Mouse (Mus musculus): ENCODE data around the gene Mob3b. TPM values are rescaled to one million over a fixed set of nuclear protein-coding genes. Genes with fewer than 3 reads are reported as not detected.
"Not testable (repeated sequence)": the region's sequence is repeated elsewhere in the genome, so short reads cannot be mapped to it uniquely, and the experiment has no call there.

Gene Mob3b
- polyA plus RNA-seq, 1 experiment from 2014 or later = 13.1 TPM

- not testable (repeated sequence) for H3K36me3 ChIP-seq; H3K27me3 ChIP-seq (ENCODE audit: insufficient read depth, poor library complexity, severe bottlenecking); DNase-seq (ENCODE audit: low spot score); H3K4me3 ChIP-seq; H3K9me3 ChIP-seq; H3K27ac ChIP-seq; H3K4me1 ChIP-seq (replicated peaks)
- 80% methylated on average over 3 of the region's 3 CpGs for WGBS
Observed at GRCm38 (mm10) chr4:34901582-34901981, 255.7 kb downstream of the Mob3b start.

GRCm38 (mm10) chr4:34901166-34901565 lies 256.1 kb downstream of the Mob3b start:
- H3K4me3 ChIP-seq = no peak overlapping the region
- peaks cover 4% of the 10 kb centered on the region; the same call in 1 of the 2 replicates for H3K4me1 ChIP-seq (replicated peaks)
- no peaks in the 10 kb centered on the region for H3K27me3 ChIP-seq (ENCODE audit: insufficient read depth, poor library complexity, severe bottlenecking)
- 80% methylated on average over 4 of the region's 4 CpGs for whole genome bisulfite sequencing
- H3K27ac ChIP-seq = no peak overlapping the region
- no peaks in the 10 kb centered on the region for H3K36me3 ChIP-seq
- no peak for DNase-seq (ENCODE audit: low spot score)
- H3K9me3 ChIP-seq = no peaks in the 10 kb centered on the region

GRCm38 (mm10) chr4:34900155-34900554 lies 257.1 kb downstream of the Mob3b start:
- Histone ChIP-seq H3K27ac (no peak overlapping the region), H3K4me1 (replicated peaks) (peaks cover 4% of the 10 kb centered on the region; the same call in 1 of the 2 replicates), H3K27me3 (ENCODE audit: insufficient read depth, poor library complexity, severe bottlenecking) (no peaks in the 10 kb centered on the region), H3K9me3 (no peaks in the 10 kb centered on the region), H3K4me3 (no peak overlapping the region), H3K36me3 (no peaks in the 10 kb centered on the region)
- WGBS = 61% methylated on average over 9 of the region's 9 CpGs
- DNase-seq (ENCODE audit: low spot score) = no peak

GRCm38 (mm10) chr4:34899322-34899721 lies 258.0 kb downstream of the Mob3b start:
- WGBS = 93% methylated on average over 1 of the region's 1 CpGs
- H3K27me3 ChIP-seq (ENCODE audit: insufficient read depth, poor library complexity, severe bottlenecking) = no peaks in the 10 kb centered on the region
- no peak overlapping the region for H3K27ac ChIP-seq
- H3K4me3 ChIP-seq = no peak overlapping the region
- no peaks in the 10 kb centered on the region for H3K9me3 ChIP-seq
- DNase-seq (ENCODE audit: low spot score) = no peak
- H3K36me3 ChIP-seq = no peaks in the 10 kb centered on the region
- H3K4me1 ChIP-seq (replicated peaks) = peaks cover 4% of the 10 kb centered on the region; the same call in 1 of the 2 replicates

Other genes starting within 250 kb of the Mob3b start
- 0.26 and 0.41 TPM in 2 replicates for gene Ifnk, start 5.4 kb downstream of the Mob3b start, polyA plus RNA-seq (2016; fragmentation: Nextera tagmentation; extraction: Ambion mirVana)
- gene C9orf72, start 68.7 kb upstream of the Mob3b start, polyA plus RNA-seq (2016; fragmentation: Nextera tagmentation; extraction: Ambion mirVana) = 17.2 and 19.5 TPM in 2 replicates

All from hindbrain, embryonic 10.5 days (tissue).